Mouse (Mus musculus) adrenal gland, postnatal 0 days (tissue): ENCODE data around the gene Cep68. TPM values are rescaled to one million over a fixed set of nuclear protein-coding genes. Genes with fewer than 3 reads are reported as not detected.

Source experiments
- polyA plus RNA-seq: library from polyadenylated mRNA; unstranded; fragments of >200 nt; fragmentation: Nextera tagmentation; extraction: Ambion mirVana; gene quantifications from 2 replicates; pipeline ENCODE4 v1.2.1, GENCODE M21; 2015

Cep68 gene
- polyA plus RNA-seq: 11.8 and 16.7 TPM in 2 replicates

GRCm38 (mm10) chr11:20249296-20250110, at the start of gene Cep68:
TSS of gene Cep68 (minus strand) at chr11:20249429.

GRCm38 (mm10) chr11:20200713-20201575, 48.3 kb downstream of the Cep68 start, which contains the start of gene Rab1a:
TSS of gene Rab1a (plus strand) at chr11:20201432.

Other genes starting within 250 kb of the Cep68 start
- gene Actr2, start 136.5 kb downstream of the Cep68 start, polyA plus RNA-seq: 60.2 and 78.6 TPM in 2 replicates
- 201 and 253 TPM in 2 replicates for gene Rab1a, start 48.0 kb downstream of the Cep68 start, polyA plus RNA-seq
- 7.6 and 10.1 TPM in 2 replicates for gene Slc1a4, start 83.3 kb upstream of the Cep68 start, polyA plus RNA-seq